Mouse (Mus musculus) retina, postnatal 7 days (tissue): ENCODE measurements around the gene Pspc1.

Experiments used
- DNase-seq: peaks from one replicate; pipeline ENCODE4 v3.0.0-alpha.2; 2012; ENCODE audit warnings: low read depth, low spot score

Pspc1 gene

GRCm38 (mm10) chr14:56697836-56698235 lies 80.3 kb downstream of the Pspc1 start:
- no peak for DNase-seq

DNA sequence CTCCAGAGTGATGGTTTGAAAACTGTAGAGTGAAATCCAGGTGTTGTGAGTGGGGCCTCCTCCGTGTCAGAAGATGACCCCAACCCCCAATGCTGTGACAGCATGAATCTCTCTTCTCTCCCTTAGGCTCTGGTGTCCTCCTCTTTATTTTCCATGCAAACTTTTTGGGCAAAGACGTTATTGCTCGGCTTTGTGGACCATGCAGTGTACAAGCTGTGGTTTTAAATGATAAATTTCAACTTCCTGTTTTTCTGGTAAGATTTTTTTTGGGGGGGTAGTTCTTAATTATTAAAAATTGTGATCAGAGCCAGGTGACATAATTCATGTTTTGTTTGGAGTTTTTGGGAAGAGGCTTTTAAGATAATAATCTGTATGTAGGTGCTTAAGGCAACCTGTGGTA lies 82.6 kb downstream of the Pspc1 start:
- no peak for DNase-seq

DNA sequence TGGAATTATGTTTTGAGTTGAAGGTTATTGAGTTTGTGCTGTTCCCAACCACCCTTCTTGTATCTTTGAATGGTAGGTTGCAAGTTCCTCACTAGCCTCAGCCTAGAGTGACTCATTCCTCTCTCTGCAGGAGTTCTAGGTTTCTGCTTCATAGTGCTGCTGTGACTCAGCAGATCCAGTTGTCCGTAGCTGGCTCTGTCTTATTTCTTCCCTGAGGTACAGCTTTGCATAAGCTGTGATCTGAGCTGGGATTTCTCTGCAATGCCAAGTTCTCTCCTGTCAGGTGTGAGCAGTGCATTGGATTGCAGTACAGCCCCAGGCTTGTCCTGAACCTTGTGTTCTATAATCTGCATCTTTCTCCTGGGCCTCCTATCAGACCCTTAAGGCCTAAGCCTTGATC lies 88.3 kb downstream of the Pspc1 start:
- DNase-seq, result no peak

DNA sequence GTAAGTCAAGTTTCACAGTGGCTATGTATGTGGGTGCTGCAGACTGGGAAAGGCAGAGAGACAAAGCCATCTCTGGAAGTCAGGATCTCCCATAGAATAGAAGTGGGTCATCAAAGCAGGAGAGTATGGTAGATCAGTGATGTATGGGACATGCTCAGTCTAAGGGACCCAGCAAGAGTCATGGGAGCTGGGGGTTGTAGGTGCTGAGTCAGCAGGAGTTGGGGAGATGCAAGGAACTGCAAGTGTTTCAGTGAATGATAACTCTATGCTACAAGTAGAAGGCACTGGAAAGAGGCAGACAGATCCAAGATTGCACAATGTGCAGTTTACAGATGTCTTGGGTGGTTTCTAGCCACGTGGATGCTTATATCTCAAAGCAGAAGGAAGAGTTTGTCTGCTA lies 89.0 kb downstream of the Pspc1 start:
- no peak for DNase-seq

- no peak for DNase-seq
Measured at GRCm38 (mm10) chr14:56685426-56685825, 92.7 kb downstream of the Pspc1 start.
